Mouse (Mus musculus): ENCODE data around the gene Pim2.
"Not testable (repeated sequence)": the region's sequence is repeated elsewhere in the genome, so short reads cannot be mapped to it uniquely, and the experiment has no call there.

Pim2 gene

GRCm38 (mm10) chrX:7909242-7909641, 31.2 kb downstream of the Pim2 start, which contains the start of gene Gm10490:
Gene Gm10490, plus strand, starts transcription at chrX:7909542.
- DNase-seq = not testable (repeated sequence)

- DNase-seq = no peak
Measured at GRCm38 (mm10) chrX:7910473-7910872, 32.4 kb downstream of the Pim2 start.

- peak in 1 of 2 experiments; percentile 34 for DNase-seq
Measured at GRCm38 (mm10) chrX:7915669-7916068, 37.6 kb downstream of the Pim2 start.

GRCm38 (mm10) chrX:7917960-7918359, 39.9 kb downstream of the Pim2 start:
- DNase-seq = not testable (repeated sequence)

- DNase-seq = no peak
Measured at GRCm38 (mm10) chrX:7919601-7920383, 41.7 kb downstream of the Pim2 start, which contains the start of gene Pcsk1n. Gene Pcsk1n, plus strand, starts transcription at chrX:7919822.

GRCm38 (mm10) chrX:7922032-7922431, 44.0 kb downstream of the Pim2 start:
- no peak for DNase-seq

- peak in 1 of 2 experiments; percentile 14 for DNase-seq
Measured at GRCm38 (mm10) chrX:7926266-7926665, 48.2 kb downstream of the Pim2 start.

GRCm38 (mm10) chrX:7927116-7927515, 49.1 kb downstream of the Pim2 start:
- DNase-seq = peak in 1 of 2 experiments; percentile 21

- DNase-seq = no peak
Measured at GRCm38 (mm10) chrX:7928270-7928790, 50.3 kb downstream of the Pim2 start, which contains the start of gene Eras. Gene Eras, minus strand, starts transcription at chrX:7928607.
